Mouse (Mus musculus) frontal cortex, adult 2 months (tissue): ENCODE measurements around the gene Slc25a26. TPM values are rescaled to one million over a fixed set of nuclear protein-coding genes. Genes with fewer than 3 reads are reported as not detected.

ENCODE experiments used
- DNase-seq, 2 experiments: peaks; one replicate each; pipeline ENCODE4 v3.0.0; 2022; ENCODE audit warnings: low spot score in 1 of 2; ENCODE audit errors: extremely low spot score in 1 of 2
- polyA plus RNA-seq: library from polyadenylated mRNA; depleted of rRNA; stranded (reverse); fragments of >200 nt; gene quantifications from 2 replicates; pipeline ENCODE4 v1.2.3, GENCODE M21; 2012

Slc25a26 gene
- polyA plus RNA-seq, 1 experiment, result 21.1 TPM

DNA sequence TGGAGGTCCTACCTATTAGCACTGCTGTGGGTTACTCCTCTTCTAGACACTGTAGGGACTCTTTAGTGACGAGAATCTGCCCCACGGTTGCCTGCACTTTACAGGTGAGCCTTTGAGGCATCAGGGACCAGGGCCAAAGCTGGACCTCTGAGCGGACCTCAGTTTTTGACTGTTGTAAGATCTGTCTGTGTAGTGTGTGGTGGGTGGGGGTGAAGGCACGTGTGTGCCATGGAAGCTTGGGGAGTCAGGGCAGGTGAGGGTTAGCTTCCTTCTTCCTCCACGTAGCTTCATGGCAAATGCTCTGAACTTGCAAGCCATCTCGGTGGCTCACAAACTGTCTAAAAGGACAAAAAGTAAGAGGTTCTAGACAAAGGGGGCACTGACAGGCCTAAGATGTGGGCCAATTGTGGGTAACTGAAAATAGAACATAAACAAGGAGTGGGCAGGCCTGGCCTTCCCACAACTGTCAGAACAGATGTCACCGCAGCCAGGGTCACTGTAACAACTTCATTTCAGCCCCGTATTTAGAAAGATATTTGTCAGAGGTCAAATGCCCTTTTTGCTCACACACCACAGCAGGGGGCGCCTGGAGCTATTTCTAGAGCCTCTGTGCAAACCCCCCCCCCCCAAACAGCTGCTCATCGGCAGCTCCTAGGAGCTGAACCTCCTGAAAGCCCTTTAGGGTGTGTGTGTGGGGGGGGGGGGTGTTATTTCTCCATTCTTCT, 96.8 kb downstream of the Slc25a26 start:
- no peak for DNase-seq

- no peak for DNase-seq
These were observed 98.3 kb downstream of the Slc25a26 start for GRCm38 (mm10) chr6:94598421-94598820.

DNA sequence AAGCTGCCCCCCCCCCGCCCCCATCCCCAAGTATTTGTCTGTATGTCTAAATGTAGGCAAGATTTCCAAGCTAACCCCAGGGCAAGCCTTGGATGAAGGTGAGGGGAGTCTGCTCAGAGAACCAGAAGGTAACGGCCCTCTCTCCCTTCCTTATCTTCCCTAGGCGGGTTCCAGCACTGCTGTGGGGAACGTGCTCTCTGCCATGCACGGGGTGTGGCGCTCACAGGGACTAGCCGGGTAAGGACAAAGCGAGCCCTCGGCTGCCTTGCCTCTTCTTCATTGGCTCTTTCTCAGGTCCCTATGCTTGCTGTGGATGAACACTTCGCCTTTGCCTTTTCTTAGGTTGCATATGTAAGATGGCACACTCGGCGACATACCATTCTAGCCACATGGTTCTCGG, 98.9 kb downstream of the Slc25a26 start:
- no peak for DNase-seq

GRCm38 (mm10) chr6:94601101-94601500, 101.0 kb downstream of the Slc25a26 start:
- DNase-seq, result no peak

DNA sequence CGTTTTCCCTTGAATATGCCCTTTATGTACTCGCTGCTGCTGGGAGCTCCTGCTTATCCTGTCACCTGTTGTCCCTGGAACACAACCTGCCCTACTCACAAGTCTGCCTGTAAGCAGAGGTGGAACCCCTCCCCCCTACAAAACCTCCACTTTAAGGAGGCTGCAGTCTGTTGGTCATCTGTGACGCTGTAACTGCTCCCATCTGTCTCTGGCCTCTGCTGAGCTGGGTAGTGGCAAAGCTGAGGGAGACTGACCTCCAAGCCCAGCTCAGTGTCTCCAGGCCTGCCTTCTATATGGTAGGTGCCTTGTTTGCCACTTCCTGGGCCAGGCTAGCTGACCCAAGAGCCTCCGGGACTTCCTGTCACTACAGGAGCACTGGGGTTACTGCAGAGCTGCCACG, 101.7 kb downstream of the Slc25a26 start:
- no peak for DNase-seq

DNA sequence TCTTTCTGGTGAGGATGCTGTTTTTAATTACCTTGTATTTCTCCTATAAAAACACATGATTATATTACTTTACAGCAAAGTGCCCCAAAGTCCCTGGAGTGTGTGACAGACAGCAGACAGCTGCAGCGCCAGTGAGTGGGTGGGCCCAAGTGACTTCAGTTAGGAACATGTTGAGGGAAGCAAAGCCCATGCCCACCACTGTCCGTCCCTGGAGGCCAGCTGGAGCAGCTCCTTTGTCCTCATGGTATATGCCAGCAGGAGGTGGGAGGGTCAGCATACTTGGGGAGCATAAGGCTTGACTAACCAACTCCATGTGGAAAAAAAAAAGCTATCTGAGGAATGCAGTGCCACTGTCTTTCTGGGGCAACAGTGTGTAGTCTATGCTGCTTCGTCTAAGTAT, 103.9 kb downstream of the Slc25a26 start:
- no peak for DNase-seq

DNA sequence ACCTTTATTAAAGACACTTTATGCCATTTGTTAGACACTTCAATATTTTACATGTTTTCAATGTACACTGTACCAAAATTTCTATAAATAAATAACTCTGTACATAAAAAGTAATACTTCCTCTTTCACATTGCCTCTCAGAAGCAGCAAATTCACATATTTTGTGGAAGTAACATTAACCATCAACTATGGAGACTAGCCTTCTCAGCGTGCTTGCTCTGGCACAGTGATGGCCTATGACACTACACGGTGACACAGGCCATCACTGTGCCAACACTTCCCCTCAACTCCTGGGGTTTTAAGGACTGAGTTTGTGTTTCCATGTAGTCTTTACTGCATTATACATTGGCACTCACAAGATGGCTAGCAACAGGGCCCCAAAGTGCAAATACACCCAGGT, 104.4 kb downstream of the Slc25a26 start:
- DNase-seq, result no peak

- DNase-seq, result no peak
These were observed 113.2 kb downstream of the Slc25a26 start for GRCm38 (mm10) chr6:94613235-94613895.

DNA sequence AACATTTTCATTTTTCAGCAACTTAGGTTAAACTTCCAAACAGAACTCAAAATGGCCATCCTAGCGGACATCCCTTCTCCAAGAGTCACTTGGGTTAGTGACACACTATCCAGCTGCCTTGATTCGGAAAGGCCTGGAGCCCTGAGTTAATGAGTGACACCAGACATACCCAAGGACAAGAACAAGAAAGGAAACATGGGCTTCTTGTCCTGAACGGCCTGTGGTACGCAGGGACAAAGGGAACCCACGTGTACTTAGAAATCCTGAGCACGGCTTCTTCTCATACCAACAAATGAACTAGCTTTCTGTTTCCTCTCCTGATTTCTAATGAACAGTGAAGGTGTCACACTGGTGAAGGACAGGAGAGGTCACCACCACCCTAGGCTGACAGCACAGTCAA, 114.2 kb downstream of the Slc25a26 start:
- no peak for DNase-seq

- DNase-seq, result no peak
These were observed 115.8 kb downstream of the Slc25a26 start for GRCm38 (mm10) chr6:94615936-94616335.

- no peak for DNase-seq
These were observed 118.5 kb downstream of the Slc25a26 start for GRCm38 (mm10) chr6:94618671-94619070.

GRCm38 (mm10) chr6:94620287-94620686, 120.2 kb downstream of the Slc25a26 start:
- no peak for DNase-seq

DNA sequence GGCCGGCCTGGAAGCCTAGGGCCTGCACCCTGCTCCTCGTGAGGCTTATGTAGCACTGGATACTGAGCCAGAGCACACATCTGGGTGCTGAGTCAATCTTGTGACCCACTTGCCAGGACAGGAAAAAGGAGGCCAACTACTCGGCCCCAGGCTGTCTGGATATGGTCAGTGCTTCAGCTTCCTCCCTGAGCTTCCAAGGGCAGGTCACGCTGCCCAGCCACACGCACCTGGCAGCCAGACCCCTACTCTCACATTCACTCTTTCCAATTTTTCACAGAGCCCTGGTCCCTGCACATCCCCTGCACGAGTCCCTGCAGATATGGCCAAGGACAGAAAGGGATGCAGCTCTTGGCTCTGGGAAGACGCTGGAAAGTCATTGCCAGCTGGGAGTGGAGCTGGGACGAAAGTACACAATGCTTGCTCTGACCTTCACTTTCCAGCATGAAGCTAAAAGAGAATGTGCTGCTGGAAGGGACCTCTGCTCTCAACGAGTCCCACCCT, 120.7 kb downstream of the Slc25a26 start:
- DNase-seq, result no peak

- peak in 1 of 2 experiments; percentile 83 for DNase-seq
These were observed 122.9 kb downstream of the Slc25a26 start for GRCm38 (mm10) chr6:94622983-94623382.

GRCm38 (mm10) chr6:94624543-94624942, 124.4 kb downstream of the Slc25a26 start:
- DNase-seq, result no peak

DNA sequence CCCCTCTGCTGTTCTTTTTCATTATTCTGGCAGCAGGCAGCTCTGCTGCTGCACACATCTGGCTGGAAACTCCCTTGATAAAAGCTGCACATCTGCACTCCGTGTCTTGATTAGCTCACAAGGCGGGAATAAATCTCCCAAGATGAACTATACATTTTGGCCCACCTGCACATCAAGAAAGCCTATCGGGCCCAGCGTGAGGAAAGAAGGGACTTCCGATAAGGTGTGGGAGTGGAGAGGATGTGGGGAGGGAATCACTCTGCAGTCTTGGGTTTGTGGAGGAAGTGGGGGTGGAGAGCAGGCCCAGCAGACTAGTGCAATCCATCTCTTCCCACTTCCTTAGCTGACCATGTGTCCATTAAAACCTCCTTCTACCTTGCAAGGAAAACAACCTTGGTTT, 125.8 kb downstream of the Slc25a26 start:
- DNase-seq, result no peak

DNA sequence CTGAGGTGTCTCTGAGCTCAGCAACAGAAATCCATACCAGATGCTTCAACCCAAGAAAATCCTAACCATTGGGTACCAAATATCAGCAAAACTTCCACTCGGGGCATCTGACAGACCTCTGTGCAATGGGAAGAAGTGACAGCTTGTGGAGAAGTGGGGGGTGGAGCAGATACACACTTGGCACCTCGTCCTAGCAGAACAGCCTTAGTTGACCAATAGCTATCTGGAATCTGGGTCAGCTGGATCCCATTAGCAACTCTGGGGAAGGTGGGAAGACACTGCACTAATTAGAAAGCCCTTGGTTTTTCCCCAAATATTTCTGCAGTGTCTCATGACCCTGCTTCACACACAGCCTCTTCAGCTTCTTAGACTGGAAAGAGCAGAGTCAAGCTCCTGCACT, 126.7 kb downstream of the Slc25a26 start:
- DNase-seq, result no peak

DNA sequence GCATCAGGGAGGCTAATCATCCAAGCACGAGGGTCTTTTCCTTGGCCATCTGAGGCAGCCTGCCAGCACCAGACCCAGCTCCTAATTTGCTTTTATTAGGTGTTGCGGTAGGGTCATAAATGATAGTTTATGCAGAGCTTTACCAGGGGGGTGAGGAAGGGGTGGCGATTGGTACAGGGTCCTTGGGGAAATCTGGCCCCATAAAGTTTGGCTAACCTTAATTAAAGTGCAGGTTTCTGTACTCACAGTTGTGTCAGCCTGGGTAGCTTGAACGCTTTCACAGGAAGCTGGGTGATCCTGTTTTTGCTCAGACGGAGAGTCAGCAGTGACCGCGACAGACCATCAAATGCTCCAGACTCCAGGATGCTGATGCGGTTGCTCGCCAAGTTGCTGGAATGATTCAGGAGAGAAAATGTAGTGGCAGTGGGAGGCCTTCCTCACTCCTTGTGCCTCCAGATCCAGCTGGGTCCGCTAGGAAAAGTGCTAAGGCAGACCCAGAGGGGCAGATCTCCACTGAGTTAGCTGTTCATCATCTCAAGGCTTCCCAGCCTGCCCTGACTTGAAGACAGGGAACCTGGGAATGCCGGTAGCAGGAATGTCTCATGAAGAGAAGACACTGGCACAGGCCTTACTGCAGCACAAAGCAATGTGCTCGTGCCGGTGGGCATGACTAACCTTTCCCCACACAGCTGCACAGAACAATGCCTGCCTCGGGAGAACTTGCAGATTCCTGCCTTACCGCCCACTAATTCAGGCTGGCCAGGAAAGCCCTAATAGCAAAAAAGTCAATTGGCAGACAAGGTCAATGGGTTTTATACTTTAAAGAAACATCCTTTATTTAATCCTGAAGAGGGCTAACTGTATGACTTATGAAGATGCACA, 127.8 kb downstream of the Slc25a26 start:
- DNase-seq, result no peak

- DNase-seq, result no peak
These were observed 128.7 kb downstream of the Slc25a26 start for GRCm38 (mm10) chr6:94628787-94629186.

DNA sequence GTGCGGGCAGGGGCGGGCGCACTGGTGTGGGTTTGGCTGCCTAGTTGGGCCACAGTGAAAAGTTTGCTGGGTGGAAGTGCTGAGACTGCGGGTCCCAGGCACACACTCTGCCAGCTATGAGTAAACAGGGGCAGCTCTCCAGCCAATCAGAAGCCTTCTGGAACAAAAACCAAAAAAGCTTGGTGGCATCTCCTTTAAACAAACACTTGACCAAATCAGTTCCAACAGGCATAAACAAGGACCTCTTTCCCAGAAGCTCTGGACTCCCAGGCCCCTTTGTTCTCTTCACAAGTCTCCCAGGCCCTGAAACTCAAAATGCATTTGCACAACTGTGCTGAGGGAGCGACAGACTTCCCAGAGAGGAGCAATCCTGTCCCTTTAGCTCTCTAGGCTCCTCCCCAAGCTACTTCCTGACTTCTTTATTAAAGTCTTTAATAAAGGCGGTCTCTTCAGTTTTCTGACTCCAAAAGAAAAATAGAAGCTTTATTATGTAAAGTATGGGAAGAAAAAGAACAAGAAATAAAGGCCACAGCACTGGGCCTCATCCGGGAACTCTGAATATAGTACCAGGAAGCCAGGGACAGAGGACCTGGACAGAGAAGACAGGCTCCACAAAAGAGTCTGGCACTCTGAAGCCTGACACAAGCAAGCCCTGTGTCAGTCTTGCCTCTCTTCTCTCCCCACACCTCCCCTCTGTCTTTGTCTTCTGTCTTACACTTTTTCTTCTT, 131.1 kb downstream of the Slc25a26 start:
- peak in 1 of 2 experiments; percentile 32 for DNase-seq

DNA sequence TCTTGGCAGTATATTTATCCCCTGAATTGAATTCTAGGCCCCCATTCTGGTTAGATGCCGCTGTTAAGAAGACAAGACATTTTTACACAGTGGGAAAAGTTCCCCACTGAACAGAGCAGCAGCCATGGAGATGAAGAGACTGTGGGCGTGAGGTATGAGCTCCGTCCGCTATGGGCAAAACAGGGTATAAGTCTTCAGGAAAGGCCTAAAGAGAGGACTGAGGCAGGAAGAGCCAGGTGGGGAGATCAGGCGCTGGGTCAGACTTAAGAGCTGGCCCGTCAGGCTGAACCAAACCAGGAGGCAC, 131.6 kb downstream of the Slc25a26 start:
- DNase-seq, result no peak
